Mouse (Mus musculus) heart, postnatal 0 days (tissue): Measurements from ENCODE around the gene Gjd3.

Source experiments
- CTCF ChIP-seq: IDR thresholded peaks from 2 replicates; pipeline ENCODE4 v1.5.1; 2016; ENCODE audit warnings: antibody characterized with exemption, control low read depth, low read depth
- EP300 ChIP-seq: IDR thresholded peaks from 2 replicates; pipeline ENCODE4 v1.6.1; 2016; ENCODE audit warnings: antibody characterized with exemption, low read depth

GRCm38 (mm10) chr11:98943741-98944461 lies 38.9 kb downstream of the Gjd3 start:
- no peak for TF ChIP-seq CTCF
- TF ChIP-seq EP300 = no peak
